Mouse (Mus musculus): ENCODE results near the gene Rcc1. TPM values are rescaled to one million over a fixed set of nuclear protein-coding genes. Genes with fewer than 3 reads are reported as not detected.
A peak's percentile ranks its signal among the peaks of the same experiment; 100 is the strongest.

Rcc1 gene
- 10 to 100 TPM; 13.8 to 14.0 TPM for total RNA-seq (2021)
- long read RNA-seq, experiment 1, partial matches to known transcripts, result 2 of 9 reads
- long read RNA-seq, experiment 1, other reads (novel, unspliced or antisense), result 6 of 9 reads
- long read RNA-seq, experiment 2, partial matches to known transcripts, result 2 of 12 reads
- long read RNA-seq, experiment 2, other reads (novel, unspliced or antisense), result 5 of 12 reads

DNA sequence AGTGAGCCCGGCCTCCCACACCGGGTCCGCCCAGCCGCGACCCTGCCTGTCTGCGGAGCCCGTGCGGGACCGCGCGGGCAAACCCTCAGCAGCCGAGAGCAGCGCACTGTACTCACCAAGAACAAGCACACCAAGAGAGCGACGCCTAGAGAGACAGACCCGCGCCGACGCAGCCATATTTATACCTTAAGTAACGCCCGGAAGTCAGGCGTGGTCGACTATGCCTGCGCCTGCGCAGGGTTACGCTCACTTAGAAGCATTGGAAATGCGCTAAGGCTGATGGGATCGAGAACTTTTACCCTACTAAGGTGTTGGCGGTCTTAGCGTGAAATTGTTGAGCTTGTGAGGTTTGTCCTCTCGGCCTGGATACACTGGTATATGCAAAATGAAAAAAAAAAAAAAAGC is at the start of gene Rcc1:
Gene Rcc1 (minus strand): TSS at position 125 of the 405 bp plus-strand sequence.
- peak; percentile 86 to 91 for DNase-seq (ENCODE audit: low spot score in 2 of 2)
- intact Hi-C loops (cut with DNase I), result loop anchor here (5.0 kb wide), 2 partner anchors 59 to 81 kb away; partner anchors contain the start of gene Taf12

DNA sequence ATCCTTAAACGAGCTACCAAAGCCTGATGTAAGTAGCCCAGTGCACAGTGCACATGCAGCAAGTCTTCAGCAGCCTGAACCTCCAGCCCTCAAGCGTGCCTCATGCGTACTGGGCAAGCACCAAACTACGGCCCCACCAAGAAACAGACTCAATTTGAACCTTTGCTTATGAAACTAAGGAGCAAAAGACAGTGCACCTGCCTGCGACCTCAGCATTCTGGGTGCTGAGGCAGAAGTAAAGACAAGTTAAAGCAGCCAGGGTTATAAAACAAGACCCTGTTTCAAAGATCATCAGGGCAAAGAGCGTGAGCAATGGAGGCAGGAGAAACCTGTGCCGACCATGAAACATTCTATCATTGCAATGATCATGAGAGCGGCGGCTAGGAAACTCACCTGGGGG is 47.6 kb upstream of the Rcc1 start:
- intact Hi-C loops (cut with DNase I), result no loop called here
- no peak for DNase-seq (ENCODE audit: low spot score in 2 of 2)

DNA sequence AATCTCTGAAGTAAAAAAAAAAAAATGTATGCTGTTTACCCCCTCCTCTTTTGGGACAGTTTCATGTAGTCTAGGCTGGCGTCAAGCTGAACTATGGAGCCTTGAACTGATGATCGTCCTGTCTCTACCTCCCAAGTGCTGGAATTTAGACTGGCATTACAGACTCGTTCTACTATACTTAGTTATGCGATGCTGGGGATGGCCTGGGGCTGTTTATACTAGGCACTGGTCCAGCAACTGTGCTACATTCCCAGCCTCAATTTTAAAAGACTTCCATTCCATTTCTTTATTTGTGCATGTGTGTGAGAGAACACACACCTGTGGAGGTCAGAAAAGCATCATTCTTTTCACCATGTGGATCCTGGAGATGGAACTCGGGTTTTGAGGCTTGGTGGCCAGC is 45.5 kb upstream of the Rcc1 start:
- DNase-seq (ENCODE audit: low spot score in 2 of 2), result no peak
- intact Hi-C loops (cut with DNase I), result no loop called here

DNA sequence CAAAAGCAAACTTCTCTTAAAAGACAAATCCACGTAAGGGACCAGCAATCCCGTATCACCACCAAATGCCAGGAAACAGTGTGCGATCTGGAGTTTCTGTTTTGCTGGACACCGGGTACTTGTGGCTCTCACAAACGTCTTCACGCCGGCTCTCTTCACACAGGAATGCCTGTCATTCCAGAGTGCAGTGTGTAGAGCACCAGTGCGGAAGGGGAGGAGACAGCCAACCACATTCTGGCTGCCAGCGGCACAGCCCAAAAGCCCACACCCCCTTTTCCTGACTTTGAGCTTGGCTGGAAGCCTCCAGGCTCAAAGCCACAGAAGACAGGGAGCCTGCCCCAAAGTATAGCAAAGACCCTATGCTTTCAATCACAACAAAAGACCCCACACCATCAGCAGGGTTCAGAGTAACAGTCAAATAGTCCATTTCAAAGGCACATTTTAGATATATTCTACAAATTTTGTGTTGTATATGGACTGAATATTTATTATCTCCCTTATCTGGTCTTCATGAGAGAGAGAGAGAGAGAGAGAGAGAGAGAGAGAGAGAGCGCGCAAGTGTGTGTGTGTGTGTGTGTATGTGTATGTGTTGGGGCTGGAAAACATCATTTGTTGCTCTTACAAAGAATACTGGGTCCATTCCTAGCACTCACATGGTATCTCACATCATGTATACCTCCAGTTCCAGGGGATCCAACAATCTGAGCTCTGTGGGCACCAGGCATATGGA is 44.8 kb upstream of the Rcc1 start:
- DNase-seq (ENCODE audit: low spot score in 2 of 2), result peak; percentile 9 to 21
- intact Hi-C loops (cut with DNase I), result no loop called here

DNA sequence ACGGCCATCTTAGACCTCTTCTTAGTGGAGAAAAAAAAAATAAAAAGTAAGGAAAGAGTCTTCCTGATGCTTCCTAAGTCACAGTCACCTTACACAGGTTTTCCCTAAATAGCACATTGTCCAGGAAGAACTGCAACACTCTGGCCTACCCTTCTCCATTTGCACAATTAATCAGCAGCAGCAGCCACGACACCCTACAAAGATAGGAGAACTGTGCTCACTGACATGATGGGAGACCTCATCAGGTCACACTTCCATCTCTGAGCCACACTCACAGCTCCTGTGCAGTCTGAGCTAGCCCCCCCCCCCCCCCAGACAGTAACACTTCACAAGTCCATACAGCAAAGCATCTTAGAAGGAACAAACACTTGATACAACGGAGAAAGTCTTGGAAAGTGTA is 43.7 kb upstream of the Rcc1 start:
- intact Hi-C loops (cut with DNase I), result no loop called here
- no peak for DNase-seq (ENCODE audit: low spot score in 2 of 2)

DNA sequence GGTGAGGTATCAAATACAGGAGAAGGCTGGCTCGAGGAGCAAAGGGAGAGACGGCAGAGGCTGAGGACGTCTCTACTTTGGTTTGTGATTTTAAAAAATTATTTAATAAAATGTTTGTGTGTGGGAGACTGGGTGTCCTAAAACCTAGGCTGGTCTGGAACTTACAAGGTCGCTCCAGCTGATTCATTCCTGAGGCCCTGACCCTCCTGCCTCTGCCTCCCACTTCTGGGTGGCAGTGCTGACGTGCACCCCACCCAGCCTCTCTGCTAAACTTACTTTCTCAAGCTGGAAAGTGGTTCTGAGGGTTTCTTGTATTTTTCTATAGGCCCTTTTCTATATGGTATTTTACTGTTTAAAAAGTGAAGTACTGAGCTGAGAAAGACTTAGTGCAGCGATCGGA is 42.8 kb upstream of the Rcc1 start:
- intact Hi-C loops (cut with DNase I), result no loop called here

DNA sequence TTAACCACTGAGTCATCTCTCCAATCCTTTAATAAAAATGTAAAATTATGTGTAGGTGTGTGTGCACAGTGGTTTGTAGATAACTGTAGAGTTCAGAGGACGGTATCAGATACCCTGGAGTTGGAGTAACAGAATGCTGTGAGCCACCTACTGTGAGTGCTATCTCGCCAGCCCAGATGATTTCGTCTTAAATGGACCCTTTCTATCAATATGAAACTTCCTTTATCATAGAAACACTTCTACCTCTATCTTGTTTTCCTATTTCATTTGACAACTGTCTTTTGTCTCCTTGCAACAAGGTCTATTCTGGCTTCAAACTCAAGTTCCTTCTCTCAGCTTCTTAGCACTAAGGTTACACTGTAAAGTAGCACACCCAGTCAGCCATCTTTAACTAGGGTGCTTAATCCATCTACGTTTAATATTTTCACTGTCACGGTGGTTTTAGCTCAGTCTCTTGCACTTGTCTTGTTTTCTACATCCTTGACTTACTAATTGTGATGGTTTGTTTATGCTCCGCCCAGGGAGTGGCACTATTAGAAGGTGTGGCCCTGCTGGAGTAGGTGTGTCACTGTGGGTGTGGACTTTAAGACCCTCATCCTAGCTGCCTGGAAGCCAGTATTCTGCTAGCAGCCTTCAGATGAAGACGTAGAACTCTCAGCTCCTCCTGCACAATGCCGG is 37.8 kb upstream of the Rcc1 start:
- DNase-seq (ENCODE audit: low spot score in 2 of 2), result no peak

More for the DNA sequence above, 42.8 kb upstream of the Rcc1 start:
- no peak for DNase-seq (ENCODE audit: low spot score in 2 of 2)

DNA sequence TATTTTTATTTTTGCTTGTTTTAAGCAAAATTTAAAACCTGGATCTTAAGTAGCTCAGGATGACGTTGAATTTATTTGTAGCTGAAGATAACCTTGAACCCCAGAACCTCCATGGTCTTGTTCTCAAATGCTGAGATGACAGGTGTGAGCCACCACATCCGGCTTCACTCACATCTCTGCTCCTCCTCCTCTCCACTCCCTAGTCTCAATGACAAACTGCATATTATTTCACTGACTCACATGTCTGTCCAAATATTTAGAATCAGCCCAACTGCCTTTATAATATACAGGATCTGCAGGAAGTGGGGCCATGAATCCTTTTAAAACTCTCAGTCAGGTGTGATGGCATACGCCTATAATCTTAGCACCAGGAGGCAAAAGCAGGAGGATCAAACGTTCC is 35.9 kb upstream of the Rcc1 start:
- intact Hi-C loops (cut with DNase I), result no loop called here
- DNase-seq (ENCODE audit: low spot score in 2 of 2), result no peak

More for the DNA sequence above, 37.8 kb upstream of the Rcc1 start:
- intact Hi-C loops (cut with DNase I), result no loop called here

DNA sequence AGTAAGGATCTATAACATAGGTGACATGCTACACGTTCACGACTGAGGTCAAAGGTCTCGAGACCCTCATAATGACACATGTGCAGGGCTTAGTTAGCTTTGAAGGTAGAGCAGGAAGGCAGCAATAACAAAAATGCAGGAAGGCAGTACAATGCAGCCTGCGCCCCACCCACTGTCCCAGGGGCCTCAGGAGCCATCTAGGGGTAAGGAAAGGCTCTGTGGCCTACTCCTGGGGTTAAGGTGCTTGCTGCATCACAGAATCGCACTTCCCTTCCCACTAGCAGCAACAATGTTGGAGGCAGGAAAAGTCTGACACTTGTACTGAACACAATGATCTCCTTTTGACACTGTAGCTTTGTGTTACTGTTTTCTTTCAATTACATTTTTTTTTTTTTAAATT is 34.2 kb upstream of the Rcc1 start:
- intact Hi-C loops (cut with DNase I), result no loop called here
- DNase-seq (ENCODE audit: low spot score in 2 of 2), result no peak

DNA sequence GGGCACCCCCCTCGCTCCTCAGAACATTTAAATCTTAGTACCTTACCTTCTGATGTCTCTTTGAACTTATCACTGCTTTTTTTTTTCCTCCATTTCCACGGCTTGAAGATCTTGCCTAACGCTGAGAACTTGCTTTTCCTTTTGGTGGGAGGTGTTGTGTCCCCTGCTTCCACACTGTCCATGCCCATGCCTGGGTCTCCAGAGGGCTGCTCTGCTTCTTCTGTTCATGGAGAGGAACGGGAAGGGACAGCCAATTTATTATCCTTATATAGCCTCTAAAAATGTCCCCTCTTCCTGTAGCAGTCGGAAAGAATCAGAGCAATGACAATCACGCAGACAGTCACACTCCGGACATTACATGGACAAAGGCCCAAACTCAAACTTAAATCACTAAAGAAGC is 33.4 kb upstream of the Rcc1 start:
- intact Hi-C loops (cut with DNase I), result no loop called here

DNA sequence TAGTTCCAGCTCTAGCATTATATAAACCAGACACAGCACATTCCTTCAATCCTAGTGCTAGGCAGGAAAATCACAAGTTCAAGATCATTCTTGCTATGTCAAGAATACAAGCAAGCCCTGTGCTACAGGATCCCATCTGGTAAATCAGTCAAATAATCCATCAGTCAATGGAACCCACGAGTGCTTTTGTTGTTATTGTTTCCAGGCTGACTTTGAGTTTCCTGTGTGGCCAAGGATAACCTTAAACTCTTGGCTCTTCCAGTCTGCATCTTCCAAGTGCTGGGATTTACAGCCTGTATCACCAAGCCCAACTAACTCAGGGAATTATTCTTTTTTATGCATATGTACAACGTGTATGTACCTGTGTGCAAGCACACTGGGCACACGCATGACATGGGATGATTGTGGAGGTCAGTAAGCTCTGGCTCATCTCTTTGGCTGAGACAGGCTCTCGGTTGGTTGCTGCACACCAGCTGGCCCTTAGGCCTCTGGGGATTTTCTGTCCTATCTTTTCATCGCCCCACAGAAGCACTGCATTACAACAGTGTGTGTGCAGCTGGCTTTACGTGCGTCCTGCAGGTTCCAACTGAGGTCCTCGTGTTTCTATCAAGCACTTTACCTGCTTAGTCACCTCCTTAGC is 32.5 kb upstream of the Rcc1 start:
- intact Hi-C loops (cut with DNase I), result no loop called here
- DNase-seq (ENCODE audit: low spot score in 2 of 2), result no peak

More for the DNA sequence above, 33.4 kb upstream of the Rcc1 start:
- DNase-seq (ENCODE audit: low spot score in 2 of 2), result no peak

DNA sequence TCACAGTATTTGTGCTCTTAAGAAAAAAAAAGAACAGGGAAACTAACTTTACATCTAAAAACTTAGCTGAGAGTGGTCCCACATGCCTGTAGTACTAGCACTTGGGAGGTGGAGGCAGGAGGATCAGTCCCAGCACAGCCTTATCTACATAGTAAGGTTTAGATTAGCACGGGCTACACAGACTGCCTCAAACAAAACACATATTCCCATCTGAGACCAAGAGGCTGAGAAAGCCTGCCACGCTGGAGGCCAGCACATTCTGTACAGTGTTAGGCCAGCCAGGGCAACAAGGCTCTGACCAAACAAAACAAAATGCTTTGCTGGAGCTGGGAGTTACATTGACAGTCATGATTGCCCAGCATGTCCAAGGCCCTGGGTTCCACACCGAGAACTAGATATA is 30.1 kb upstream of the Rcc1 start:
- intact Hi-C loops (cut with DNase I), result no loop called here
- DNase-seq (ENCODE audit: low spot score in 2 of 2), result no peak

DNA sequence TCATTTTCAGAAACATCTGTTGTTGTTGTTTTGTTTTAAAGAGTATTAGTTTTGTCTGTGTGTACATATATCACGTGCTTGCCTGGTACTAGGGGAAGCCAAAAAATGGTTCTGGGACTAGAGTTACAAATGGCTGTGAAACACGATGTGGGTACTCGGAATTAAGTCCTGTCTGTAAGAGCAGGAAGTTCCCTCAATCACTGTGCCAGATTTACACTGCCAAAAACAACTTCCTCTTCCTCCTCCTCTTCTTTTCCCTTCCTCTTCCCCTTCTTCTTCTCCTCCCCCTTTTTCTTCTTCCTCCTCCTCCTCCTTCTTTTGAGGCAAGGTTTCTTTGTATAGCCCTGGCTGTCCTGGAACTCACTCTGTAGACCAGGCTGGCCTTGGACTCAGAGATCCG is 28.9 kb upstream of the Rcc1 start:
- no peak for DNase-seq (ENCODE audit: low spot score in 2 of 2)
- intact Hi-C loops (cut with DNase I), result no loop called here

DNA sequence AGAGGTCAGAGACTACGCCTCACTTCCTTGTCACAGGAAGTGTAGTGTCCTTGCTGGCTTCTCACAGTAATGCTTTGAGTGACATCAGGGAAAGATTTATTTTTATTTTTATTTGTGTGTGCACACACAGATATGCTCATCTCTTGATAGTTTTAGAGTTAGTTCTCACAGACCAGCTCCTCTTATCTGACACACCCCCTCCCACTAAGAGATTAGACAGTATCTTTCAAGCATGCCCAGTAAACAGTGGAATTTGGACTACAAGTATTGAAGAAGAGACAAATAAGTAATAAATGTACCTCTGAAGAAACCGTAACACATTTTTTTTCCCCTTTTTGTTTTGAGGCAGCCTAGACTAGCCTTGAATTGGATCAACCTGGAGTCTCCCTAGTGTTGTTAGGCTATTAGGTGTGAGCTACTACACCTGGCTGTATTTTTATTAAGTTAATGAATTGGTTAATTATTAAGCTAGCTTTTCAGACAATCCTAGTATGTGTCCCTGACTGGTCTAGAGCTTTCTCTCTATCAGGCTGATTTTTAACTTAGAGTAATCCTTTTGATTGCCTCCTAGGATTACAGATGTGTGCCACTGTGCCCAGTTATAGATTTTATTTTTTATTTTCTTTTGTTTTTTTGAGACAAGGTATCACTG is 27.7 kb upstream of the Rcc1 start:
- intact Hi-C loops (cut with DNase I), result no loop called here

DNA sequence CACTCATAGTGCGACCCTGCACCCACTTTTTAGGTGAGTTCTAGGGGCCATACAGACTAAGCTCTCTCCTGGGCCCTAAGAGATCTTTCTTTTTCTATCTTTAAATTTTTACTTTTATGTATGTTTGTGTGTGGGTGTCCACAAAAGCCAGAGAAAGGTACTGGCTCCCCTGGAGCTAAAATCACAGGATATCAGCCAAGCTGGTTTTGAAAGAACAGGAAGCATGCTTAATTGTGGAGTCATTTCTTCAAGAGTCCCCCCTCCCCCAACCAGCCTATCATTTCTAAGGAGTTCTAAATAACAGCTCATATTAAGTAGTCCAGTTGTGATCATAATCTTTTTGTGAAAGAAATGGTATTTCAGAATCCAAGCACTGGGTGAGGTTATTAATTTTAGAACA is 20.4 kb upstream of the Rcc1 start:
- intact Hi-C loops (cut with DNase I), result no loop called here
- no peak for DNase-seq (ENCODE audit: low spot score in 2 of 2)

More for the DNA sequence above, 27.7 kb upstream of the Rcc1 start:
- DNase-seq (ENCODE audit: low spot score in 2 of 2), result no peak

DNA sequence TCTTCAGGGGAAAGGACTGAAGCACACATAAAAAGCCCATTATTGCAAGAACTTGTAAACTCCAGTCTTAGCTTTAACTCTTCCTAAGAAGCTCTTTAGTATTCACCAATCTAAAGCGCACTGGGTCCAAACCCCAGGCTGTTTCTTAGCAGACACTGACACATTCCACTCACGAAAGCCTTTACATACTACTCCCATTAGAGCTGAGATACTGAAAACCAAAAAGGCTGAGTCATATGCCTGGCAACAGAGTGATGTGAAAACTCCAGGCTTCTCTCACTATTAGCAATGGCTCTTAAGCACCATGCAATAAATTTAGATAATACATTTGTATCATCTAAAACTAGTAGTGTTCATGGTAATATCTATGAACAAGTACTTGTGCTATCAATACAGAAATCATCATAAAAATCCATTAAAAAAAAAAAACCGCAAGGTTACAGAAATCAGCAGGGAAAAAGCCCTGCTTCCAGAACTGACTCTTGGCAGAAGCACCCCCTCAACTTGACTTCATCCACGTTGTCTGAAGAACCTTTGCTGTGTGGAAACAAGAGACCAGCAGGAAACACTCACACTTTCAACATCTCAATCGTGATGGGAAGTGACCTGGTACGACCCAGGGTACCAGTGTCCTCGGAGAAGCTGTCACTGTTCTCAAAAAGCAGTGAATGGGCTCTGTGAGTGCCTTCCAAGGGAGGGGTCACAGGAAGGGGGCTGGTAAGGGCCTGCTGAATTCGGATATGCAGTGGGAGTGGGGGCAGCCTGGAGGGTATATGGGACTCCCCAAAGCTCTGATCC is 16.7 kb upstream of the Rcc1 start:
- intact Hi-C loops (cut with DNase I), result no loop called here
- peak in 1 of 2 experiments; percentile 22 for DNase-seq (ENCODE audit: low spot score in 2 of 2)

DNA sequence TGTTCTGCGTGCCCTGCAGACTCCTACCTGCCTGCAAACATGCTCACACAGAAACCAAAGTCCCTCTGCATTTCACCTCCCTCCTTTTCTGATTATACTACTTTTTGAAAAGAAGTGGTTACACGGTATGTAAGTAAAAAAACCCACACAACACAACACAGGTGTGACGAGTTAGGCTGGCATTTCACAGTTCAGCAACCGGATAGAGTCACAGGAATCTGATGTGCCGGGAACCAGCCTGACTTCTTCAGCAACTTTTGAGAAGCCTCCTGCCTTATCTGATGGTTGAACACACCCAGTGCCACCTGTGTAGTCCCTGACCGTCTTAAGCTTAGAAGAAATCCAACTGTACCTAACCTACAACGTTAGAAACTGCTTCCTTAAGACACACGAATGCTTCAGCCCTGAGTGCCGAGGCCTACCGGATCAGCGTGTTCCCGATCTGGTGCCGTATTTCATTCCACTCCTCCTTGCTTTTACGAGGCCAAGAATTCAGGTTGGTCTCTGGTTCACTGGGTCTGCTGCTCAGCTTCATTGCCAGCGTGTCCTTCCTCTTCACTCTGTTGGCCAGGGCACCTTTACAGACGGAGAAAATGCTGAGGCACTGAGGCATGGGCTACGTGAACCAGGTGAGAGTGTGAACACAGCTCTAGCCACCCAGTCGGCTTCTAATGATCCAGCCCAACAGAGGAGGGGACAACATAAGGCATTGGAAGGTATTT is 14.2 kb upstream of the Rcc1 start:
- no peak for DNase-seq (ENCODE audit: low spot score in 2 of 2)
- intact Hi-C loops (cut with DNase I), result no loop called here

DNA sequence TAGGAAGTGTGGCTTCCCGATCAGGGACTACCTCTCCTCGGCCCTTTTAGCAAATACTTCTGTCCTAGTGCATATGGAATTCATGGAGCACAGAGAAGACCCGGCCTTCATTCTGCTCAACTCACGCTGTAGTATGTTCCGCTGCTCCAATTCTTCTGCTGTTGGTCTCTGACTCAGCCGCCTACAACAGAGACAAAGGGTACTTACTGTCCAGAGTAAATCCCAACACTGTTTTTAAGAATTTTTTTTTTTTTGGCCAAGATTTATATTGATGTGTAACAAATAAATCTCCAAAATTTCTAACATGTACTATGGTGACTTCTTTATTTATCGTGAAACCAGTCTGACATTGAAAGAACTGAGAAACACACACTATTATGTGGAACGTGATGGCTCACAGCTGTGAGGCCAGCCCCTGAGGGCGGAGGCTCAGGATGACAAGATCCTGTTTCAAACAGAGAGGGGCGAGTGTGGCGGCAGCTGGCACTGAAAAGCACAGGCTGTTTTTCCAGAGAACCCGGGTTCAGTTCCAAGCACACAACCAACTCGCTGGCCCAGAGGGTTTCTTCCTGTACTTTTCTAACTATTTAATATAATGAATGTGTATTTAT is 12.2 kb upstream of the Rcc1 start:
- intact Hi-C loops (cut with DNase I), result no loop called here
- DNase-seq (ENCODE audit: low spot score in 2 of 2), result no peak

Data from left cerebral cortex, postnatal 14 days (tissue).